Mouse (Mus musculus) large intestine, adult 2 months (tissue): Measurements from ENCODE around the gene Clpb. TPM values are rescaled to one million over a fixed set of nuclear protein-coding genes. Genes with fewer than 3 reads are reported as not detected.
A peak's percentile ranks its signal among the peaks of the same experiment; 100 is the strongest.
"Not testable (repeated sequence)": the region's sequence is repeated elsewhere in the genome, so short reads cannot be mapped to it uniquely, and the experiment has no call there.

Experiments
- DNase-seq: peaks from one replicate; pipeline ENCODE4 v3.0.0-alpha.2; 2012; ENCODE audit warnings: low read depth, low spot score
- WGBS: fragments of 180-500 bp; shearing (Covaris S2); methylation state at CpG from one replicate; pipeline ENCODE4 v1.1.7; 2018; 5-methylcytosine and 5-hydroxymethylcytosine counted together
- polyA plus RNA-seq: library from polyadenylated mRNA; depleted of rRNA; stranded (reverse); fragments of >200 nt; gene quantifications from 2 replicates; pipeline ENCODE4 v1.2.3, GENCODE M21; 2012; rRNA removed

The Clpb gene
- 21.2 and 24.6 TPM in 2 replicates for polyA plus RNA-seq

DNA sequence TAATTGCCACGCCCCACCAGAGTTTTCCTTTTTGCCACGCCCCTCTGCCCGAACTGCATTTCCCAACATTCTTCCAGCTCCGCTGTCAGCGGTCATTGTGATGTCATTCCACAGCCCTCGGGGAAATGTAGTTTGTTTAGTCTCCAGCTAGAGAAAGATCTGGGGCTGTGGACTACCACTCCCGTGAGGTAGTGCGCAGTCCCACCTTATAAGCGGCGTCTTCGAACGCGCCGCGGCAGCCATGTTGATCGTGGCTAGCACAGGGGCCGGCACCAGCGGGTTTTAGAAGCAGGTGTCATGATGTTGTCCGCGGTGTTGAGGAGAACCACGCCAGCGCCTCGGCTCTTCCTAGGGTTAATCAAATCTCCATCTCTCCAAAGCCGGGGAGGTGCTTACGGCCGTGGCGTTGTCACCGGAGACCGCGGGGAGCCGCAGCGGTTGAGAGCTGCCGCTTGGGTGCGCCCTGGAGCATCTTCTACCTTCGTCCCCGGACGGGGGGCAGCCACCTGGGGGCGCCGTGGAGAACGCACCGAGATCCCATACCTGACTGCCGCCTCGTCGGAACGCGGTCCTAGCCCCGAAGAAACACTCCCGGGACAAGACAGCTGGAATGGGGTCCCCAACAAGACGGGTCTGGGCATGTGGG, at the start of gene Clpb:
TSS of gene Clpb (plus strand) at position 120 of the 646 bp plus-strand sequence.
- DNase-seq: peak; percentile 91
- WGBS: 1% methylated on average over 49 of the region's 49 CpGs

GRCm38 (mm10) chr7:101615406-101615805, 48.0 kb upstream of the Clpb start:
- DNase-seq: no peak
- 70% methylated on average over 7 of the region's 7 CpGs for WGBS

DNA sequence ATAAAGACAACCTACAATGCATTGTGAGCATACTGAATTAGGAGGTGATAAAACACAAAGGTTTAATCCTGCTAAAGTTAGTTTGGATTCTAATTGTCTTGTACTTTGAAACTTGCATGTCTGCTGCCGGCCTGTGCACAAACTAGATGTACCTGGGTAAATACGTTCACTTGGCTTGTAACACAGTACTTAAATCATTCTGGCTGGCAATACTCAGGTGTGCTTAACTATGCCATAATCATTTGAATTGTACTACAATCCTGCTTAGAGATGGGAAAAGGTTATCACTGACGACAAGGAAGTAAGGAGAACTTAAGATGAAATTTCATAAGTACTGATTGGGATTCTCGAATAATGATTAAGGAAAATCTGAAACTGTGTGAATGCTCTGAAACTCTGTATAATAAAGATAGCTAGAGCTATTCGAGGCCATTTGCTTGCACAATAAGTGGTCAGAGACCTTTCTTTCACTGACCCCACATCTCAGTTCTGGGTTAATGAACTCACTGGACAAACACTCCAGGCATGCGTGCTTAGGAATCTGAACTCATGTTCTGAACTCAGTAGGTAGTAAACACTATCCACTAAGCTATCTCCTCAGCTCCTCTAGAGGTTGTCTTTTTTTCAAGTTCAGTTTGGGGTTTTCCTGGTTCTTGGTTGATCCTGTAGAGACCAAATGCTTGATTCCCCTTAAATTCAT, 47.1 kb upstream of the Clpb start:
- WGBS: 28% methylated on average over 6 of the region's 6 CpGs
- no peak for DNase-seq

DNA sequence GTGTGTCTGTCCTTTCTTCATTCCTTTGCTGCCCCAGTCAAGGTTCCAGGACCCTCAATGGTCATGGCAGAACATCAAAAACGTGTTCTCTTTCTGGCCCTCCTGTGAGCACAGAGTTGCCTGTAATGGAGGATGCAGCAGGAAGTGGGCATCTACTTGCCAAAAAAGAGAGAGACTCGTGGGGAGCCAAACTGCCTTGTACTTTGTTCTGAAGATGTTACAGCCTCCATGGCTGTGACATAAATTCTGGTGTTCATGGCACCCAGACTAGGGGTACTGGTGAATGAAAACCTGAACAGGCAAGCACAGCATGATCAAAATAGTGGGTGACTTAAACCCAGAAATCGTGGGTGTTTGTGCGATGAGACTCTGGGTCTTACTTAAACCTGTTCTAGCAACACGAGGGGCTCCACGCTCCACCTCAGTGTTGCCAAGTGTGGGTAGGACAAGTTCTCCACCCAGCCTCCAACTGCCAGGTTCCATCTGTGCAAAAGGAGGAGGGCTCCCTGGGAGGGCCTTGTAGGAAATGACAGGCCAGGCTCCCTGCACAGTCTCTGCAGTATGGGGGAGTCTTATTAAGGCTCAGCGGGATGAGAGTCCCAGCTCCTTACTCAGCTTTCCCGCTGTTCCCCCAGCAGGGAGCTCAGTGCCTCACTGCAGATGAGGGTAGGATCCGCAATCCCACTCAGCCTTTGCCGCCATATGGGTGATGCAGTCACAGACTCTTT, 45.8 kb upstream of the Clpb start:
- DNase-seq: no peak
- 87% methylated on average over 10 of the region's 10 CpGs for WGBS

- WGBS: 80% methylated on average over 7 of the region's 7 CpGs
- no peak for DNase-seq
Measured at GRCm38 (mm10) chr7:101618273-101618672, 45.2 kb upstream of the Clpb start.

DNA sequence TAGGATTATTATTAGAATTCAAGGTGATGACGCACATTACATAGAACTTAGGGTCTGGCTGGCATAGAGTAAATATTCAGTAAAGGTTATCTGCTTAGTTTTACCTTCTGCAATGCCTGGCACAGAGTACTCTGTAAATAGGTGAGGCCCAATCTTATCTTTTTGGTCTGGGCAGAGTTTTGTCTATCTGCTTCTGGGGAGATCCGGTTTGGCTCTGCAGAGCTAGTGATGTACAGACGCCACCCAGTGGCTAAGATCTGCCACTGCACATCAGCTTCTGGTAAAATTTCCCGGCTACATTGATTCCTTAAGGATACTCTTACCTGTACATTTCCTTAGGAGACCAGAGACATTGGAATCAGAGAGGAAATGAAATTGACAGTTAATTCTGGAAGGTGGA, 43.1 kb upstream of the Clpb start:
- 8% methylated on average over 4 of the region's 4 CpGs for WGBS
- peak; percentile 55 for DNase-seq

DNA sequence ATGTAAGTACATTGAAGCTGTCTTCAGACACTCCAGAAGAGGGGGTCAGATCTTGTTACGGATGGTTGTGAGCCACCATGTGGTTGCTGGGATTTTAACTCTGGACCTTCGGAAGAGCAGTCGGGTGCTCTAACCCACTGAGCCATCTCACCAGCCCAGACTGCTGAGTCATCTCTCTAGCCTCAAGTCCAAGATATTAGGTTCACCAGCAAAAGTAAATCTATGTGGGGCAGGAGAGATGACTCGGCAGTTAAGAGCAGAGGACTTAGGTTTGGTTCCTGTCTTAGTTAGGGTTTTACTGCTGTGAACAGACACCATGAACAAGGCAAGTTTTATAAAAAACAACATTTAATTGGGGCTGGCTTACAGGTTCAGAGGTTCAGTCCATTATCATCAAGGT, 41.6 kb upstream of the Clpb start:
- WGBS: 73% methylated on average over 4 of the region's 4 CpGs
- not testable (repeated sequence) for DNase-seq

DNA sequence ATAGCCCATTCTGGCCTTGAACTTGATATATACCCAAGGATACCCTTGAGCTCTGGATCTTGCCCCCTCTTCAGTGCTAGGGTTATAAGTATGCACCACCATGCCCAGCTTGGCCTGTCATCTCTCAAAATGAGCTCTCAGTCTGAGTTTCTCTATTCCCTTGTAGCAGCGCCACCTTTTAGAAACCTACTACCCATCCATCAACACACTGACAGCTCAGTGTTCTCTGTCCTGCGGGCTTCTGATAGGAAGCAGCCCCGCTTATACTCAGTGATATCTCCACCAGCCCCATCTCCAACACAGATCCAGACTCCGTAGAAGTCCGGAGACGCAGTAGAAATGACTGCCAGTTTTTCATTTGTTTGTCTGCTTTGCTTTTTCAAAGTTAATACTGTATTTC, 39.1 kb upstream of the Clpb start:
- no peak for DNase-seq
- 80% methylated on average over 6 of the region's 6 CpGs for WGBS

GRCm38 (mm10) chr7:101627166-101627565, 36.3 kb upstream of the Clpb start:
- 84% methylated on average over 7 of the region's 7 CpGs for WGBS
- not testable (repeated sequence) for DNase-seq

- no peak for DNase-seq
- WGBS: 61% methylated on average over 2 of the region's 2 CpGs
Measured at GRCm38 (mm10) chr7:101628481-101628880, 35.0 kb upstream of the Clpb start.

DNA sequence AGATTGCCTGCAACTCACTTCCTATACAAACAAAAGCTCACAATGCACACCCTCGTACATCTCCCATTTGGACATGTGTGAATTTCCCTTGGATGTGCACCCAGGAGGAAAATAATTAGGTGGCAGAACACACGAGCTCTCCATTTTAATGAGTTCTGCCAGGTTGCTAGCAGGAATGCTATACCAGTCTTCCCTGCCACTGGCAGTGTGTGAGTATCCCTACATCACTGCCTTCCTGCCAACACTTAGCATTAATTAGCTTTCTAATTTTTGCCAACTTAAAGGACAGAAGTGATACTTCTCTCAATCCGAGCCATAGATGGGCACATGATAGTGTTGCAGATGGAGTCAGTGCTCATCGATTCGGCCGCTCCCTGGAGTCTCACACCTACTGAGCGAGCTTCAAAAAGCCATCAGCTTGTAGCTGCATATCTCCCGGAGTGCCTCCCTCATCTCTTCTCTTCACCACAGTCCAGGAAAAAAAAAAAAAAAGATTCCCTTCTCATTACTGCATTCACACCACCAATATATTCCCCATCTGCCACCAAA, 29.7 kb upstream of the Clpb start:
- no peak for DNase-seq
- WGBS: 84% methylated on average over 8 of the region's 8 CpGs

- no peak for DNase-seq
- 67% methylated on average over 4 of the region's 4 CpGs for WGBS
Measured at GRCm38 (mm10) chr7:101634513-101634912, 28.9 kb upstream of the Clpb start.

- WGBS: 81% methylated on average over 2 of the region's 2 CpGs
- no peak for DNase-seq
Measured at GRCm38 (mm10) chr7:101636056-101636455, 27.4 kb upstream of the Clpb start.

GRCm38 (mm10) chr7:101643879-101644278, 19.6 kb upstream of the Clpb start:
- 80% methylated on average over 3 of the region's 3 CpGs for WGBS
- no peak for DNase-seq

- 92% methylated on average over 9 of the region's 9 CpGs for WGBS
- DNase-seq: no peak
Measured at GRCm38 (mm10) chr7:101649729-101650128, 13.7 kb upstream of the Clpb start.

DNA sequence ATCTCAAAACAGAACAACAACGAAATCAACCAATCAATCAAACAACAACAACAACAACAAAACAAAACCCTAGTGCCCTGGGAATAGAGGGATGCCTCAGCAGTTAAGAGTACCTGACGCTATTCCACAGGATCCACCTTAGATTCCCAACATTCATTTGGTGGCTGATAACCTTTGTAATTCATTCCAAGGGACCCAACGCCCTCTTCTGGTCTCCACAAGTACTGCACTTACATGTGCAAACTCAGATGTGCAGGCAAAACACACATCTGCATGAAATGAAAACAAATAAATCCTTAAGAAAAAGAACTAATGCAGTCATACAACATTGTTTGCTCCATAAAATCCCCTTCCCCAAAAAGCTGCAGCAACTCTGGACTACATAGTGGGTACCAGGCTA, 12.9 kb upstream of the Clpb start:
- no peak for DNase-seq
- WGBS: 27% methylated on average over 3 of the region's 3 CpGs

DNA sequence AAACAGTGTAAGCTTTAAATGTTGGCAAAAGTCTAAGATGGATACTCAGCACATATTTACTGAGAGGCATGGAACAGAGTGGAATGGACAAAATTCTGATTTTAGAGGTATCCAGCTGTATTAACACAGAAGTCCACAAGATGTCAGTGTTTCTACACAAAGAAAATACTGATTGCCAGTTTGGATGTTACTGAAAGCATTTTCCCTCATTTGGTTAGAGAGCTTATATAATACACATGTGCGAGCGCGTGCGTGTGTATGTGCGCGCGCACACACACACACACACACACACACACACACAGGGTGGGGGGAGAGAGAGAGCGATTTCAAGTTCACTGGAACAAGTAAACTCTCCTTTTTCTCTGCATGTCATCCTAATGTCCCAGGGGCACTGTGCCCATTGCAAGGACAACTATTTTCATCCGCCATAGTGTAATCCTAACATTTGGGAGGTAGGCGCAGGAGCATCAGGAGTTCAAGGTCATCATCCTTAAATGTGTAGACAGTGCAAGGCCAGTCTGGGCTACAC, 9.7 kb upstream of the Clpb start:
- DNase-seq: no peak
- WGBS: 12% methylated on average over 10 of the region's 10 CpGs

- no peak for DNase-seq
- WGBS: 71% methylated on average over 4 of the region's 4 CpGs
Measured at GRCm38 (mm10) chr7:101654936-101655335, 8.5 kb upstream of the Clpb start.

DNA sequence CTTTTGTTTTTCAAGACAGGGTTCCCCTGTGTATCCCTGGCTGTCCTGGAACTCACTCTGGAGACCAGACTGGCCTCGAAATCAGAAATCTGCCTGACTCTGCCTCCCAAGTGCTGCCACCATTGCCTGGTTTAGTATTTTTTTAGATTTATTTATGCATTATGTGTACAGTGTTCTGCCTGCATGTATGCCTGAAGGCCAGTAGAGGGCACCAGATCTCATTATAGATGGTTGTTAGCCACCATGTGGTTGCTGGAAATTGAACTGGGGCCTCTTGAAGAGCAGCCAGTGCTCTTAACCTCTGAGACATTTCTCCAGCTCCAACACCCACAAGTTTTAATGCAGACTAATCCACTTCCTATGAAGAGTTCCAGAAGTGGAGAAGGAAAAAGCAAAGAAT, 1.4 kb upstream of the Clpb start:
- DNase-seq: no peak
- WGBS: 77% methylated on average over 1 of the region's 1 CpGs

- 24% methylated on average over 3 of the region's 3 CpGs for WGBS
- DNase-seq: no peak
Measured at GRCm38 (mm10) chr7:101666581-101666980, 3.1 kb downstream of the Clpb start.
